Mouse (Mus musculus): ENCODE measurements around the gene Sh3bp5. TPM values are rescaled to one million over a fixed set of nuclear protein-coding genes. Genes with fewer than 3 reads are reported as not detected.

Sh3bp5 gene
- total RNA-seq, 1 experiment: 4.6 TPM

DNA sequence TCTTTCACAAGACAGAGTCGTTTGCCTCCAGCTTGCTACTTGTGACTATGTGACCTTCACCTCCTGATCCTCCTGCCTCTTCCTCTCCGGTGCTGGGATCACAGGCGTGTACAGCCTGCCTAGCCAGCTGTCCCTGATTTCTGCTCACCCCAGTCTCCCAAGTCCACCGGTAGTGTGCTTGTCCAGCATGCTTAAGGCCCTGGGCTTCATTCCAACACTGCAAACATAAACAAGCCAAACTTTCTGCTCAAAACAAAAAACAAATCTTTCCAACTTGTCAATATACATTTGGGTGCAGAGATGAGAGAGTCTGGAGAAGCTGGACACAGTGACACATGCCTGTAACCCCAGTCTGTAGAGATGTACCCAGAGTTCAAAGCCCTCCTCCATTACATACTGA, 3.5 kb downstream of the Sh3bp5 start:
- no peak overlapping the region for H3K4me3 ChIP-seq (ENCODE audit: insufficient read depth in 1 of 2, low read depth in 1 of 2, low read length in 2 of 2, poor library complexity in 1 of 2, severe bottlenecking in 1 of 2)
- H3K4me1 ChIP-seq (ENCODE audit: control insufficient read depth in 2 of 2, insufficient read depth in 2 of 2, low read length in 2 of 2, poor library complexity in 1 of 2): 0 out of 4 replicates have a peak, but pooled peaks cover 0 to 2% of the 10 kb centered on the region in 2 experiments
- no peak for DNase-seq (ENCODE audit: low read depth, low spot score)
- H3K9me3 ChIP-seq (ENCODE audit: control insufficient read depth, insufficient read depth, low read depth, low read length): no peaks in the 10 kb centered on the region
- no peak overlapping the region for H3K9ac ChIP-seq (ENCODE audit: insufficient read depth, low read depth, low read length, poor library complexity, severe bottlenecking)
- H3K36me3 ChIP-seq (ENCODE audit: control insufficient read depth, insufficient read depth, low read length, poor library complexity, severe bottlenecking): no peaks in the 10 kb centered on the region
- TF ChIP-seq ZNF384 (IDR thresholded peaks at IDR 0.05; ENCODE audit: low read depth, low read length) (no peak), ZC3H11A (IDR thresholded peaks at IDR 0.05; ENCODE audit: borderline replicate concordance, low read depth, low read length) (no peak), MAFK (IDR thresholded peaks at IDR 0.05; ENCODE audit: insufficient read depth, low read depth, low read length) (no peak), CHD2 (IDR thresholded peaks at IDR 0.05; ENCODE audit: low read depth, low read length) (no peak), HCFC1 (IDR thresholded peaks at IDR 0.05; ENCODE audit: borderline replicate concordance, insufficient read depth, low read length) (no peak)
- H3K27ac ChIP-seq (ENCODE audit: insufficient read depth, low read depth, low read length, poor library complexity, severe bottlenecking): no peak overlapping the region
- in situ Hi-C loops (cut with MboI; ENCODE audit: low sequenced_read_pairs in 2 of 2, unreplicated experiment in 2 of 2): no loop called here

DNA sequence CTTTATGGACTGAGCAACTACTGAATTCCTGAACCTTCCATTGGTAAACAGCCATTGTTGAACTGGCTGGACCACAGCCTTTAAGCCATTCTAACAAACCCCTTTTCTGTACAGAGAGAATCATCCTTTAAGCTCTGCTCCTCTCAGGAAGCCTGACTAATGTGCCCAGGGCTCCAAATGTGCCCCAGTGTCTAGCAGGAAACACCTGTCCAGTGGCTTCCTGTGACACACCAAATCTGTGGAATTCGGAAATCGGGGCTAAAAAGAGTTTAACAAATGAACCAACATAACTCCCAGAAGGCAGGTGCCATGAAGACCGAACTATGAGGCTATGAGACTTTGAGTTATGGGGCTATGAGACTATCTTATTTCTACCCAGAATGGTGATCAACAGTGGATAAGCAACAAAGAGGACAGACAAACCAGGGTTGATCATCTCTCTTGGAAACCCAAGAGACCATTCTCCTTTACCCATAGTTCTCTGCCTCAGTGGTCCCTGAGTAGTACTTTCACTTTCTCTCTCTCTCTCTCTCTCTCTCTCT, 4.0 kb downstream of the Sh3bp5 start:
- H3K9me3 ChIP-seq (ENCODE audit: control insufficient read depth, insufficient read depth, low read depth, low read length): no peaks in the 10 kb centered on the region
- H3K4me1 ChIP-seq (ENCODE audit: control insufficient read depth in 2 of 2, insufficient read depth in 2 of 2, low read length in 2 of 2, poor library complexity in 1 of 2): 0 out of 4 replicates have a peak, but pooled peaks cover 0 to 2% of the 10 kb centered on the region in 2 experiments
- H3K36me3 ChIP-seq (ENCODE audit: control insufficient read depth, insufficient read depth, low read length, poor library complexity, severe bottlenecking): no peaks in the 10 kb centered on the region
- DNase-seq (ENCODE audit: low read depth, low spot score): no peak
- no peak overlapping the region for H3K4me3 ChIP-seq (ENCODE audit: insufficient read depth in 1 of 2, low read depth in 1 of 2, low read length in 2 of 2, poor library complexity in 1 of 2, severe bottlenecking in 1 of 2)
- H3K27ac ChIP-seq (ENCODE audit: insufficient read depth, low read depth, low read length, poor library complexity, severe bottlenecking): no peak overlapping the region
- in situ Hi-C loops (cut with MboI; ENCODE audit: low sequenced_read_pairs in 2 of 2, unreplicated experiment in 2 of 2): no loop called here
- no peak overlapping the region for H3K9ac ChIP-seq (ENCODE audit: insufficient read depth, low read depth, low read length, poor library complexity, severe bottlenecking)
- TF ChIP-seq ZNF384 (IDR thresholded peaks at IDR 0.05; ENCODE audit: low read depth, low read length): no peak
- no peak for TF ChIP-seq MAFK (IDR thresholded peaks at IDR 0.05; ENCODE audit: insufficient read depth, low read depth, low read length)
- no peak for TF ChIP-seq HCFC1 (IDR thresholded peaks at IDR 0.05; ENCODE audit: borderline replicate concordance, insufficient read depth, low read length)
- no peak for TF ChIP-seq ZC3H11A (IDR thresholded peaks at IDR 0.05; ENCODE audit: borderline replicate concordance, low read depth, low read length)

DNA sequence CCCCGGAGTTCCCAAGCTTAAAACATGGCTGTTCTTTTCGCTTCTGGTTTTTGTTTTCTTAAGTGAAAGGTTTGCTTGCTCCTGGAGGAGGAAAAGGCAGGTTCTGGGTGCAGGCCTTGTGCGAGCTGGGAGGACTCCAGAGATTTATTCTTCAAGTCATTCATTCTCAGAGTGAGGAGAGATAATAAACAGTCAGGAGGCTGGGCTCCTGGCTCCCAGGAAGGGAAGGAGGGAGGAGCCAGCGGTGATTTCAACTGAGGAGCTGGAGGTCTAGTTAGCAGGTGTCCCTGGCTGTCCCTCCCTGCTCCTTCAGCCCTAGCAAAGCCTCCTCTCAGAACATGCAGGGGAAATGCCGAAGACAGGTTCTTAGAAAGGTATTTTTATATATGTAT, 6.9 kb downstream of the Sh3bp5 start:
- in situ Hi-C loops (cut with MboI; ENCODE audit: low sequenced_read_pairs in 2 of 2, unreplicated experiment in 2 of 2): no loop called here
- TF ChIP-seq ZNF384 (IDR thresholded peaks at IDR 0.05; ENCODE audit: low read depth, low read length): no peak
- no peak for TF ChIP-seq CHD2 (IDR thresholded peaks at IDR 0.05; ENCODE audit: low read depth, low read length)
- TF ChIP-seq HCFC1 (IDR thresholded peaks at IDR 0.05; ENCODE audit: borderline replicate concordance, insufficient read depth, low read length): no peak
- no peak for TF ChIP-seq ZC3H11A (IDR thresholded peaks at IDR 0.05; ENCODE audit: borderline replicate concordance, low read depth, low read length)
- no peak for TF ChIP-seq MAFK (IDR thresholded peaks at IDR 0.05; ENCODE audit: insufficient read depth, low read depth, low read length)
- DNase-seq (ENCODE audit: low read depth, low spot score): no peak
- H3K27ac ChIP-seq (ENCODE audit: insufficient read depth, low read depth, low read length, poor library complexity, severe bottlenecking): no peak overlapping the region
- no peak overlapping the region for H3K9ac ChIP-seq (ENCODE audit: insufficient read depth, low read depth, low read length, poor library complexity, severe bottlenecking)
- H3K36me3 ChIP-seq (ENCODE audit: control insufficient read depth, insufficient read depth, low read length, poor library complexity, severe bottlenecking): no peaks in the 10 kb centered on the region
- no peaks in the 10 kb centered on the region for H3K9me3 ChIP-seq (ENCODE audit: control insufficient read depth, insufficient read depth, low read depth, low read length)
- peaks cover 0 to under 1% of the 10 kb centered on the region in 2 experiments; a peak in 1 of 4 replicates for H3K4me1 ChIP-seq (ENCODE audit: control insufficient read depth in 2 of 2, insufficient read depth in 2 of 2, low read length in 2 of 2, poor library complexity in 1 of 2)
- H3K4me3 ChIP-seq (ENCODE audit: insufficient read depth in 1 of 2, low read depth in 1 of 2, low read length in 2 of 2, poor library complexity in 1 of 2, severe bottlenecking in 1 of 2): no peak overlapping the region

DNA sequence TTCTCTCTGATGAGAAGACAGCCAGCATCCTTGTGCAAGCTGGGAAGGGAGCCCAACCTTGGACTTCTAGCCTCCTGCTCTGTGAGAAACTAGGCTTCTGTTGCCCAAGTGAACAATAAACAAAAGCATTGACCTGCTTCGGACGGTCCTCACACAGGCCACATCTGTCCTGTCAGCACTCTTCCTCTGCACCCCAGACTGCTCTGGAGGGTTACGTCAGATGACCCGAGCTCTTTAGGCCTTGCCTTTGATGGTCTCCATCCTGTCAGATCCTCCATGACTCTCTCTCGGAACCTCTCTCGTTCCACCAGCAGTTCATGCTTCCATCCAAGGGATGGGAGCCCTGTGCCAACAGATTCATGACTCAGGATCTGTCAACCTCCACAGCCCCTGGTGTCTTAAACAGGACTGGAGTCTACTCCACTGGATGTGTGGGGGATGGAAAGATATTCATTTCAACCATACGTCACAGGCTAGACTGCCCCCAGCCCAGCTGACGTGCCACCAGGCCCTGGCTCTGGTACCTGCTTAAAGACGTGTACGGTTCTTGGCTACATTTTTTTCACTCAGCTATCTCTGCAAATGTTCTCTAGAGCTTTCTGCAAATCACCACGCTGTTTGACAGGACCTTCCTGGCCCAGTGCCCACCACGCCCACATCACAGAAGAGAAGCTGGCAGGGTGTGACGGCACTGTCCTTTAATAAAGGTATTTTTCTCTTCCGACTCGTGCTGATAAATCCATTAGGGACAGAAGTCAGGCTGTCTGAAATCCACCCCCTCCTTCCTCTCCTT, 7.5 kb downstream of the Sh3bp5 start:
- Histone ChIP-seq H3K9me3 (ENCODE audit: control insufficient read depth, insufficient read depth, low read depth, low read length) (no peaks in the 10 kb centered on the region), H3K9ac (ENCODE audit: insufficient read depth, low read depth, low read length, poor library complexity, severe bottlenecking) (no peak overlapping the region), H3K27ac (ENCODE audit: insufficient read depth, low read depth, low read length, poor library complexity, severe bottlenecking) (no peak overlapping the region), H3K4me1 (ENCODE audit: control insufficient read depth in 2 of 2, insufficient read depth in 2 of 2, low read length in 2 of 2, poor library complexity in 1 of 2) (peaks cover 0 to 3% of the 10 kb centered on the region in 2 experiments; a peak in 1 of 4 replicates), H3K36me3 (ENCODE audit: control insufficient read depth, insufficient read depth, low read length, poor library complexity, severe bottlenecking) (no peaks in the 10 kb centered on the region), H3K4me3 (ENCODE audit: insufficient read depth in 1 of 2, low read depth in 1 of 2, low read length in 2 of 2, poor library complexity in 1 of 2, severe bottlenecking in 1 of 2) (no peak overlapping the region)
- DNase-seq (ENCODE audit: low read depth, low spot score): no peak
- in situ Hi-C loops (cut with MboI; ENCODE audit: low sequenced_read_pairs in 2 of 2, unreplicated experiment in 2 of 2): no loop called here
- TF ChIP-seq MAFK (IDR thresholded peaks at IDR 0.05; ENCODE audit: insufficient read depth, low read depth, low read length): no peak
- no peak for TF ChIP-seq ZNF384 (IDR thresholded peaks at IDR 0.05; ENCODE audit: low read depth, low read length)
- no peak for TF ChIP-seq HCFC1 (IDR thresholded peaks at IDR 0.05; ENCODE audit: borderline replicate concordance, insufficient read depth, low read length)
- TF ChIP-seq ZC3H11A (IDR thresholded peaks at IDR 0.05; ENCODE audit: borderline replicate concordance, low read depth, low read length): no peak
- TF ChIP-seq CHD2 (IDR thresholded peaks at IDR 0.05; ENCODE audit: low read depth, low read length): no peak

Data from ES-E14 (cell line).